Mouse (Mus musculus) thymus, adult 2 months (tissue): ENCODE results near the gene Aldh1a2. TPM values are rescaled to one million over a fixed set of nuclear protein-coding genes. Genes with fewer than 3 reads are reported as not detected.

Source experiments
- DNase-seq: peaks from one replicate; pipeline ENCODE4 v3.0.0; 2021
- H3K27ac ChIP-seq: fragments of 200-500 bp; 2 replicates; pipeline ENCODE4 v1.5.1; 2012; ENCODE audit warnings: low read length, control low read depth; ENCODE audit not compliant: control insufficient read depth, insufficient read depth
- H3K27me3 ChIP-seq: fragments of 200-500 bp; 2 replicates; pipeline ENCODE4 v1.6.1; 2012; ENCODE audit warnings: mild to moderate bottlenecking, low read length, moderate library complexity, mixed read lengths; ENCODE audit not compliant: control insufficient read depth, insufficient read depth
- H3K36me3 ChIP-seq: fragments of 200-500 bp; 2 replicates; pipeline ENCODE4 v1.6.1; 2012; ENCODE audit warnings: mild to moderate bottlenecking, low read length, moderate library complexity; ENCODE audit not compliant: control insufficient read depth, insufficient read depth
- H3K4me1 ChIP-seq: fragments of 200-500 bp; replicated peaks from 2 replicates; pipeline ENCODE4 v1.6.1; 2012; ENCODE audit warnings: low read length; ENCODE audit not compliant: control insufficient read depth, insufficient read depth
- H3K4me3 ChIP-seq: fragments of 200-500 bp; 2 replicates; pipeline ENCODE4 v1.5.1; 2012; ENCODE audit warnings: mild to moderate bottlenecking, low read length, control low read depth, moderate library complexity; ENCODE audit not compliant: control insufficient read depth, insufficient read depth
- CTCF ChIP-seq: fragments of 200-500 bp; IDR thresholded peaks from 2 replicates; pipeline ENCODE4 v1.5.1; 2012; ENCODE audit warnings: mild to moderate bottlenecking, control low read depth, low read length, moderate library complexity, borderline replicate concordance; ENCODE audit not compliant: control insufficient read depth, poor library complexity, insufficient read depth; ENCODE audit errors: extremely low read depth
- POLR2A ChIP-seq: fragments of 200-500 bp; IDR thresholded peaks from 2 replicates; pipeline ENCODE4 v1.6.1; 2012; ENCODE audit warnings: mild to moderate bottlenecking, low read length, control low read depth, moderate library complexity; ENCODE audit not compliant: control insufficient read depth, poor library complexity, insufficient read depth; ENCODE audit errors: extremely low read depth
- WGBS: fragments of 180-500 bp; shearing (Covaris S2); methylation state at CpG from one replicate; pipeline ENCODE4 v1.1.7; 2018; 5-methylcytosine and 5-hydroxymethylcytosine counted together
- polyA plus RNA-seq: library from polyadenylated mRNA; depleted of rRNA; stranded (reverse); fragments of >200 nt; gene quantifications from 2 replicates; pipeline ENCODE4 v1.2.3, GENCODE M21; 2012; rRNA removed

Aldh1a2 gene
- polyA plus RNA-seq, result 0.82 and 2.3 TPM in 2 replicates

DNA sequence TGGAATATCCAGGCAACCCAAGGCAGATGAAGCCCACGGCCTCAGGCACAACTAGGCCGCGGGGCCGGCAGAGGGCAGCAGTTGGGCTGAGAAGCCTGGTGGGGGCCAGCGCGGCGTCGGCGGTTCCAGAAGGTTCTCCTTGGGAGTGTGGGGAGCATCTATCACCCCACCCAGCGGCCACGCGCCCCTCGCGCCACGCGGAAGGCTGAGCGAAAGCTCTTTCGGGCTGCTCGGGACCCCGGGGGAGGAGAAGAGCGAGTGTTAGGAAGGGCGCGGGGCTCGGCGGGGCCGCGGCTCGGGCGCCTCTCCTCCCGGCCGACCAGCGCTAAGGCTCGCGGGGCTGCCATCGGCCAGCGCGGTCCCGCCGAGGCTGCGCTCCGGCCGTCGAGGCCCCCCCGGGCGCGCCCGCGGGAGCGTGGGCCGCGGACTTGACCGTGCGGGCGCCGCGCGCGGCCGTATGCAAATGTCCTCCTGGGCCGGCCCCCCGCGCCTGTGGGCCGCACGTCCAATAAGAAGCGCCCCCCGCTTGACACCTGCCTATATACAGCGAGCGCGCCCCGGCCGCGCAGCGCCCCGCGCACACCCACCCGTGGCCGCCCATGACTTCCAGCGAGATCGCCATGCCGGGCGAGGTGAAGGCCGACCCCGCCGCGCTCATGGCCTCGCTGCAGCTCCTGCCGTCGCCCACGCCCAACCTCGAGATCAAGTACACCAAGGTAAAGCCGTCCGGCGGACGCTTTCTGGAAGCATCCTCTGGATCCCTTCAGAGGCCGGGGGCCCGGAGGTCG lies at the start of gene Aldh1a2:
TSS of gene Aldh1a2 (plus strand) at position 542 of the 788 bp plus-strand sequence.
- peak; percentile 46 for DNase-seq
- no peaks in the 10 kb centered on the region for H3K36me3 ChIP-seq
- WGBS, result 3% methylated on average over 89 of the region's 97 CpGs
- peaks cover 20% of the 10 kb centered on the region for H3K27me3 ChIP-seq
- peak within 1 kb of the TSS; percentile 19 for H3K4me3 ChIP-seq
- TF ChIP-seq CTCF, result 0 out of 2 replicates have a peak, but pooled peaks have one; percentile 33
- no peak for TF ChIP-seq POLR2A
- H3K4me1 ChIP-seq, result peaks cover 8% of the 10 kb centered on the region
- H3K27ac ChIP-seq, result no peak within 1 kb of the TSS

DNA sequence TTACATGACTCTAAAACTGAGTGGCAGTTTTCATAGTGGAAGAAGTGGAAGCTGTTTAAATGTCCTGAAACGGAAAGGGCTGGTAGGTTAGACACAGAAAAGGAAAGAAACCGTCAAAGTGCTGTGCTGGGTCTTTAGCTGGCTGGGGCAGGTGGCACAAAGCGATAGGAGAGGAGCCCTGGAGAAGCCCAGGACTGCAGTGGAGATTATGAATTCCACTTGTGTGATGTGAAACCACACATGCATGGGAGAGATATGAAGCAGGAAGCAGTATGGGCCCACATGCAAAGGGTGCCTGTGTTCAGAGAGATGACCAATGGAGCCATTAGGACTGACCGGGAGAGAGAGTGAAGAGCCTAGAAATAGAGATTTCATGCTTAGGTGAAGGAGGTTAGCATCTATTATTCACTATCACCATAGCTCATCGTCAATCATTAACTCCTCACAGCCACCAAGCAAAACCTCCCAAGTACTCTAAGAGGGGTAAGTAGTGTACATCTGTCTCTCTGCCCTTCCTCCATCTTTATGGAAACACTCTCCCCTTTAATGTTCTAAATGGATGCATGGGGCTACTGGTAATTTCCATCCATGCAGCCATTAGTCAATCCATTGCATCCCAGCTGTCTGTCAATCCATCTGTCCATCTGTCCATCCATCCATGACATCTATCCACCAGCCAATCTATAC lies 49.4 kb upstream of the Aldh1a2 start:
- H3K27me3 ChIP-seq, result no peaks in the 10 kb centered on the region
- no peak for DNase-seq
- H3K4me3 ChIP-seq, result no peak overlapping the region
- no peaks in the 10 kb centered on the region for H3K36me3 ChIP-seq
- TF ChIP-seq CTCF (no peak), POLR2A (no peak)
- 47% methylated on average over 5 of the region's 5 CpGs for WGBS
- H3K27ac ChIP-seq, result no peak overlapping the region
- peaks cover 18% of the 10 kb centered on the region for H3K4me1 ChIP-seq

DNA sequence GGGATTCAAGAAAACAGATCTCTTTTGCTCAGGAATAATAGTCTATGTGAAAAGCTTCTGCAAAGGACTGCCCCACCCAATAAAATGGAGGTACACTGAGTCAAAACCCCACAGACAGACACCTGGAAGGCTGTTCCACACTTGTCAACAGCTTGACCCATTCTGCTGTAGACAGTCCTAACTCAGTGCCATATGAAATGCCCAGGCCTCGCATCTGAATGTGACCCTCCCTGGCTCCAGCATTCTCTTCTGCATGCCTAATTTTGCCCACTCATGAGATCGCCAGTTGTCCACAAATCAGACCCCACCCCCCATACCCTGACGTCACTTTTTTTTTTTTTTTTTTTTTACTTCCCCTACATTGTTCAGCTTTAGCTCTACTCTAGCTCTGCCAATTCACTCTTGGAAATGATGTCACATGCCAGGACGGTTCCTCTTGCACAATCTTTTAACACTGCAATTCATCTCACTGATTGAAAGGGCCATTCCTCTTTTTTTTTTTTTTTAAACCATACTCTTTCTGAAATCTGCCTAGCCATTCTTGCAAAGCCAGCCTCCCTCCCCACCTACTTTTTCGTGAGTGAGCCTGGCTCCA lies 48.6 kb upstream of the Aldh1a2 start:
- Histone ChIP-seq H3K4me1 (peaks cover 18% of the 10 kb centered on the region), H3K27ac (no peak overlapping the region), H3K27me3 (no peaks in the 10 kb centered on the region), H3K4me3 (no peak overlapping the region), H3K36me3 (no peaks in the 10 kb centered on the region)
- no peak for DNase-seq
- TF ChIP-seq CTCF (no peak), POLR2A (no peak)
- WGBS, result 59% methylated on average over 5 of the region's 5 CpGs

DNA sequence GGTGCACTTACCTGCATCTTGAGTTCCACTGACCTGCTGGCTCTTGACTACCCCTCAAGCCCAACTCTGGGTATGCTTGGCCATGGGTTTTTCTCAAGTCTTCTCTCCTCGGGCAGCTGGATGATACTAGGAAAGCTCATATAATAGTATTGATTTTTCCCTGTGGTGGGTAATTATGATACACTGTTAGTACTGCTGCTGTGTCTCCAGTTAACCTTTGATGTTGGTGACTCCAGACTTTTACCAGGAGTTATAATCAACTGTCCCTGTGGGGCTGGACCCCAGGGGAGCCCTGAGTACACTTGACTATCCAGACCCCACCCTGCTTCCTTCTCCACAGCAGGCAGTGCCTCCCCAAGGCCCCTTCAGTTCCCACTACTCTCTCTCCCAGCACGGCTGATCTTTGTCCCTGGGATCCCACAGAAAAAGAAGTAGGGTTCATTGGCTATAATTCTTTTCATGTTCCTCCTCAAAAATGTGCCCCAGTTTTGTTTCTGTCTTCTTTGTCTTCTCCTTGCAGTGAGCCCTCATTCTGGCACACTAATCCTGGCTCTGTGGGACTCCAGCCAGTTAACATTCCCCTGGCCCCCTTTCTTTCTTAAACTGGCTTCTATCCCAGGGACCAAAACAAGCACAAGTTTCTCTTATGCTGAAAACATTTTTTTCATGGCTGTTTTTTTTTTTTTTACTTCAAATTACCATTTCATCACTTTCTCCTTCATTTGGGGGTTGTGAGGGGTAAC lies 47.9 kb upstream of the Aldh1a2 start:
- H3K4me1 ChIP-seq, result peaks cover 16% of the 10 kb centered on the region

GRCm38 (mm10) chr9:71168511-71168910 lies 47.1 kb upstream of the Aldh1a2 start, which contains the start of gene Aqp9:
Gene Aqp9 (minus strand): TSS chr9:71168682.
- Histone ChIP-seq H3K36me3 (no peaks in the 10 kb centered on the region), H3K27me3 (no peaks in the 10 kb centered on the region), H3K27ac (no peak within 1 kb of the TSS), H3K4me3 (no peak within 1 kb of the TSS), H3K4me1 (peaks cover 13% of the 10 kb centered on the region)
- no peak for DNase-seq
- 82% methylated on average over 12 of the region's 12 CpGs for WGBS
- TF ChIP-seq CTCF (no peak), POLR2A (no peak)

More for the DNA sequence above, 47.9 kb upstream of the Aldh1a2 start:
- TF ChIP-seq POLR2A (no peak), CTCF (no peak)
- DNase-seq, result no peak
- 81% methylated on average over 2 of the region's 2 CpGs for whole genome bisulfite sequencing
- no peak overlapping the region for H3K4me3 ChIP-seq
- no peak overlapping the region for H3K27ac ChIP-seq
- no peaks in the 10 kb centered on the region for H3K36me3 ChIP-seq
- no peaks in the 10 kb centered on the region for H3K27me3 ChIP-seq

GRCm38 (mm10) chr9:71173533-71173932 lies 42.1 kb upstream of the Aldh1a2 start:
- no peak for DNase-seq
- WGBS, result 84% methylated on average over 9 of the region's 9 CpGs
- 0 out of 2 replicates have a peak, but pooled peaks cover 2% of the 10 kb centered on the region for H3K4me1 ChIP-seq

More at GRCm38 (mm10) chr9:71173533-71173932, 42.1 kb upstream of the Aldh1a2 start:
- Histone ChIP-seq H3K27ac (no peak overlapping the region), H3K27me3 (no peaks in the 10 kb centered on the region), H3K36me3 (no peaks in the 10 kb centered on the region), H3K4me3 (no peak overlapping the region)
- TF ChIP-seq CTCF (no peak), POLR2A (no peak)
